ENCODE assay signal across 19 mouse cellular contexts in the genomic region with DNA sequence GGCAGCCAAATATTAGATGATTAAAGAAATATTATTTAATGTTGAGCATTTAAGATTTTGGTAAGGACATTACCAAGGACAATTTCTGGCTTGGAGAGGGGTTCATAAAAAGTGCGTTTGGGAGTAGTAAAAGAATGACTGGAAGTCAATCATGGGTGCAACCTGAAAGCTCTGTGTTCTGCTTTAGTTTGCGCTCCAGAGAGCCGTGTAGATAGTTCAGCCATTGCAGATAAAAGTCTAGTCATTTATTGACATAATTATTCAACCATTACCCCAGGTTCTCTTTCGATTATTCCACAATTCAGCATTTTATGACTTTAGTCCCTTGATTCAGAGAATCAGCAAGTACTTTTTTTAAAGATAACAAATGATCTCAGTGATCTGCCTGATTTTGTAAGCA. TPM values are rescaled to one million over a fixed set of nuclear protein-coding genes. Genes with fewer than 3 reads are reported as not detected.
"Had no signal": no experiment of that assay in that cellular context is flagged by ENCODE, and none has a peak within 500 bp of the region (broad histone marks: within the 10 kb centered on the region; RNA-seq: fewer than 3 reads in every experiment).

No protein-coding gene starts in this region.

RNA-seq across cellular contexts. Expression of a gene that starts 31.6 kb away (rescaled TPM):
- polyA plus RNA-seq: cerebellum, adult 2 months; cortical plate, adult 2 months; embryonic facial prominence, embryonic 10.5 days; embryonic facial prominence, embryonic 11.5 days; embryonic facial prominence, embryonic 12.5 days; embryonic facial prominence, embryonic 13.5 days; embryonic facial prominence, embryonic 14.5 days; embryonic facial prominence, embryonic 15.5 days; erythroblast, embryonic 14.5 days; forebrain, embryonic 10.5 days; forebrain, embryonic 11.5 days; forebrain, embryonic 12.5 days; forebrain, embryonic 13.5 days; forebrain, embryonic 14.5 days; forebrain, embryonic 15.5 days; forebrain, embryonic 16.5 days; forebrain, postnatal 0 days; frontal cortex, adult 2 months; gonadal fat pad, adult 2 months had no signal

RNA-seq across cellular contexts. Expression of a gene that starts 50.8 kb away (rescaled TPM):
- polyA plus RNA-seq: cerebellum, adult 2 months; cortical plate, adult 2 months; embryonic facial prominence, embryonic 10.5 days; embryonic facial prominence, embryonic 11.5 days; embryonic facial prominence, embryonic 12.5 days; embryonic facial prominence, embryonic 13.5 days; embryonic facial prominence, embryonic 14.5 days; embryonic facial prominence, embryonic 15.5 days; erythroblast, embryonic 14.5 days; forebrain, embryonic 10.5 days; forebrain, embryonic 11.5 days; forebrain, embryonic 12.5 days; forebrain, embryonic 13.5 days; forebrain, embryonic 14.5 days; forebrain, embryonic 15.5 days; forebrain, embryonic 16.5 days; forebrain, postnatal 0 days; frontal cortex, adult 2 months; gonadal fat pad, adult 2 months had no signal
